Mouse (Mus musculus) ES-Bruce4 (cell line): ENCODE data around the gene Eid1. TPM values are rescaled to one million over a fixed set of nuclear protein-coding genes. Genes with fewer than 3 reads are reported as not detected.

Source experiments
- H3K27ac ChIP-seq: 2 replicates; pipeline ENCODE4 v1.5.1; 2012; ENCODE audit warnings: low read length, inconsistent platforms; ENCODE audit not compliant: insufficient read depth
- H3K27me3 ChIP-seq: 2 replicates; pipeline ENCODE4 v1.6.1; 2012; ENCODE audit warnings: mild to moderate bottlenecking, low read length, inconsistent platforms; ENCODE audit not compliant: control insufficient read depth, poor library complexity, insufficient read depth, severe bottlenecking
- H3K36me3 ChIP-seq: 2 replicates; pipeline ENCODE4 v1.6.1; 2012; ENCODE audit warnings: inconsistent platforms, mild to moderate bottlenecking, low read length, moderate library complexity; ENCODE audit not compliant: control insufficient read depth, poor library complexity, insufficient read depth, severe bottlenecking
- H3K4me1 ChIP-seq: one replicate; pipeline ENCODE4 v1.8.1; 2011; ENCODE audit warnings: low read length; ENCODE audit not compliant: control insufficient read depth, insufficient read depth
- H3K4me3 ChIP-seq: 2 replicates; pipeline ENCODE4 v1.5.1; 2011; ENCODE audit warnings: low read depth, mild to moderate bottlenecking, low read length
- H3K9ac ChIP-seq: 2 replicates; pipeline ENCODE4 v1.6.1; 2012; ENCODE audit warnings: low read depth, mild to moderate bottlenecking, inconsistent platforms; ENCODE audit not compliant: poor library complexity, severe bottlenecking
- H3K9me3 ChIP-seq: replicated peaks from 2 replicates; pipeline ENCODE4 v1.6.1; 2012; ENCODE audit warnings: mild to moderate bottlenecking, low read length, inconsistent platforms; ENCODE audit not compliant: control insufficient read depth, poor library complexity, insufficient read depth, severe bottlenecking
- CTCF ChIP-seq: IDR thresholded peaks from one replicate; pipeline ENCODE4 v1.8.1; 2011; ENCODE audit warnings: low read depth, low read length
- EP300 ChIP-seq: IDR thresholded peaks from 2 replicates; pipeline ENCODE4 v1.6.1; 2011; ENCODE audit warnings: low read depth, low read length; ENCODE audit not compliant: insufficient read depth
- POLR2A ChIP-seq: IDR thresholded peaks from one replicate; pipeline ENCODE4 v1.8.1; 2011; ENCODE audit warnings: low read length; ENCODE audit not compliant: insufficient read depth
- polyA plus RNA-seq: library from polyadenylated mRNA; stranded (reverse); fragments of >200 nt; gene quantifications from 2 replicates; pipeline ENCODE4 v1.2.4, GENCODE M21; 2011; ENCODE audit warnings: low read depth; ENCODE audit not compliant: missing spikeins, insufficient read depth, insufficient read length

The Eid1 gene
- polyA plus RNA-seq, 1 experiment: 15.2 TPM

DNA sequence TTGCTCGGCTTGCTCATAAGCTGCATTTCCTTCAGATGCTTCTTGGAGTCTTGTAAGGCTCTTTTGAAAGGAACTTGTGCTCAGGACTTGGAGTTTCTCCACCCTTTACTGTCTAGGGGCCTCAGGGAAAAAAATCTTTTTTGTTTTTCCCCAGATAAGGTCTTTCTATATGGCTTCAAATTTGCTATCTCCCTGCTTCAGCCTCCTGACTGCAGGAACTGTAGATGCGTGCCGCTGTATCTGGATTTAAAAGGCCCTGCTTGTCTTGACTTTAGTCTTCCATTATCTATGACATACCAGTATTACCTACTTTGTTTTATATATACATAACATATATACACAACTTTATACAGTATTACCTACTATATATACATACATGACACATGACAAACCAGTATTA lies 10.4 kb upstream of the Eid1 start:
- TF ChIP-seq POLR2A (no peak), EP300 (no peak), CTCF (no peak)
- H3K27me3 ChIP-seq: no peaks in the 10 kb centered on the region
- no peak overlapping the region for H3K27ac ChIP-seq
- H3K4me1 ChIP-seq: no peaks in the 10 kb centered on the region
- H3K9me3 ChIP-seq: no peaks in the 10 kb centered on the region
- H3K36me3 ChIP-seq: no peaks in the 10 kb centered on the region
- H3K4me3 ChIP-seq: no peak overlapping the region
- H3K9ac ChIP-seq: no peak overlapping the region

DNA sequence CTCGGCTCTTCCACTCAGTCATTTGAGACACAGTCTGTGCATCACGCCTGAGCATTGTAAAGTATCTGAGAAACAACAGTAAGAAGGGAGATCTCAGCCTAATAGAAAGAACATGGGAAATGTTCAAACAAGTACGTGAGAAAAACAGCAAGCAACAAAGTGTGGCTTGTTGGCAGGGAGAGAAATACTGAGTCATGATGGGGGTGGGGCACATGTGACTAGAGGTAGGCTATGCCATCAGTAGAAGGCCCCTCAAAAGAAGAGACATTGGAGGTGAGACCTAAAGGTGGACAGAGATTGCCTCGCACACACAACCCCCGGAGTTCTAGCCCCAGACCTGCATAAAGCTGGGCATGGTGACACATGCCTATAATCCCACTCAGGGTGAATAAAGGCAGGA lies 7.7 kb upstream of the Eid1 start:
- Histone ChIP-seq H3K9ac (no peak overlapping the region), H3K27me3 (no peaks in the 10 kb centered on the region), H3K36me3 (no peaks in the 10 kb centered on the region), H3K4me1 (no peaks in the 10 kb centered on the region), H3K4me3 (no peak overlapping the region), H3K9me3 (0 out of 2 replicates have a peak, but pooled peaks cover 6% of the 10 kb centered on the region), H3K27ac (no peak overlapping the region)
- TF ChIP-seq POLR2A (no peak), EP300 (no peak), CTCF (no peak)

DNA sequence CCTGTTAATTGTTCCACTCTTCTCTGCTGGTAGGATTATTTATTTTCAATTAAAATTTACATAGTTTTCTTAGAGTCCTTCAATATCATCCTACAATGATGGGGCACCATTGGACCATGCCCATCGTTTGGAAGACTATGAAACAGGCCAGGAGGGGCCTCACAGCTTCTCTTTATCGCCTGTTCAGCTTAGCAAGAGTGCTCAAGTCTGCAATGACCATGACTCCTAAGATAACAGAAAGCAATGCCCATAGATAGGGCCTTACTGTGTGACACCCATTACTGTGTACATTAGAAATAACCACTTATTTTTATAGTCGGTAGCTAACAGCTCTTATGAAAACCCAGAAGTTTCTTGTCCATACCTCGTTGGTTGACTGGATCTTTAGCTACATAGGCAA lies 7.0 kb upstream of the Eid1 start:
- Histone ChIP-seq H3K4me3 (no peak overlapping the region), H3K27me3 (no peaks in the 10 kb centered on the region), H3K9ac (no peak overlapping the region), H3K36me3 (no peaks in the 10 kb centered on the region), H3K9me3 (0 out of 2 replicates have a peak, but pooled peaks cover 6% of the 10 kb centered on the region), H3K27ac (no peak overlapping the region), H3K4me1 (no peaks in the 10 kb centered on the region)
- TF ChIP-seq CTCF: no peak
- TF ChIP-seq POLR2A: no peak
- no peak for TF ChIP-seq EP300

DNA sequence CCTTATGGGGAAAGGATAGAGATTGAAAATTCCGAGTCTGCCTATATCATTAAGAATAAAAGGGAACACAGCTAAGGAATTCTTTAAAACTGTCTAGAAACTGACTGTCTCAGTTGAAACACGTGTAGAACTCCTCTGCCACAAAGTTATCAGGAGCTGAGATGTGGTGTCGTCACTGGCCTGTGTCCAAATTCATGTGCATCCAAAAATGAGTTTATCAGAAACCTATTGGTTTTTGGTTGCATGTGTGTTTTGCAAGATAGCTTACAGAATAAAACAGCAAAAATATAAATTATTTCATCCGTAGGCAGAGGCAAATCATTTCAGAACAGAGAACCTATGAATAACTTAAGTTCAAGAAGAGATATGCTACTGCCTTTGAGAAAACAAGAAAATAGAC lies 6.2 kb upstream of the Eid1 start:
- Histone ChIP-seq H3K36me3 (no peaks in the 10 kb centered on the region), H3K9ac (no peak overlapping the region), H3K27ac (no peak overlapping the region), H3K27me3 (no peaks in the 10 kb centered on the region), H3K4me1 (no peaks in the 10 kb centered on the region), H3K4me3 (no peak overlapping the region), H3K9me3 (0 out of 2 replicates have a peak, but pooled peaks cover 6% of the 10 kb centered on the region)
- TF ChIP-seq EP300 (no peak), CTCF (no peak), POLR2A (no peak)

DNA sequence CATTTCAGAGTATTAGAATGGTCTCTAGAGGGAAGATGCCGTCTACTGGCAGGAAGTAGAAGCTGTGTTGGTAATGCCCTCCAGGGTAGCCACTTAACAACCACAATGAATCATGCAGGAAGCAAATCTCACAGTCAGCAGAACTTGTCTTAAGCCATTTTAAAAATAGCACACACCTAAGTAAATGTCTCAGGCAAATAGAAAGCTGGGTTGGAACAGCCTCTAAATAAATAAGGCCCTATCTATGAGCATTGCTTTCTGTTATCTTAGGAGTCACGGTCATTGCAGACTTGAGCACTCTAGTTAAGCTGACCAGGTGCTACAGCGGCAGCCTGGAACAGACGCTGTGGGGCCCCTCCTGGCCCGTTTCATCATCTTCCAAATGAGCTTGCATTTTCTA lies 5.7 kb upstream of the Eid1 start:
- Histone ChIP-seq H3K4me3 (no peak overlapping the region), H3K4me1 (no peaks in the 10 kb centered on the region), H3K27ac (no peak overlapping the region), H3K36me3 (no peaks in the 10 kb centered on the region), H3K9ac (no peak overlapping the region), H3K9me3 (peaks cover 9% of the 10 kb centered on the region), H3K27me3 (no peaks in the 10 kb centered on the region)
- no peak for TF ChIP-seq EP300
- TF ChIP-seq POLR2A: no peak
- no peak for TF ChIP-seq CTCF

DNA sequence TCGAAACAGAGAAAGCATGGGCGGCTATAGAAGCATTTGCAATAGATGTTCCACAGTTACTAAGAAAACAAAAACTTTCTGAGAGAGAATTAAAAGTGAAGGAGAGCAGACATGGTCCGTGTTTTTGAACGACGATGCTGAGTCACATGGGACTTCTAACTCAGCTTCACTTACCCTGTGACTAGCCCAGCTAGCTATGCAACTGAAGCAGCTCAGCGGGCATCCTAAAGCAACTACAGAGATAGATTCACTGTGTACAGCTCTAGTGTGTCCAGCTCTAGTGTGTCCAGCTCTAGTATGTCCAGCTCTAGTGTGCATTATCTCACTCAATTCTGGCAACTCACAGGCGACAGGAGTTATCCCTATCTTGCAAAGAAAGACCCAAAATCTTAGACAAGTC lies 5.2 kb upstream of the Eid1 start:
- Histone ChIP-seq H3K36me3 (no peaks in the 10 kb centered on the region), H3K4me1 (no peaks in the 10 kb centered on the region), H3K4me3 (no peak overlapping the region), H3K27ac (no peak overlapping the region), H3K27me3 (no peaks in the 10 kb centered on the region), H3K9ac (no peak overlapping the region), H3K9me3 (peaks cover 12% of the 10 kb centered on the region)
- TF ChIP-seq CTCF (no peak), EP300 (no peak), POLR2A (no peak)
